ENCODE assay signal across 9 mouse cellular contexts in genomic region chr1:86007778-86008177, GRCm38 (mm10). TPM values are rescaled to one million over a fixed set of nuclear protein-coding genes. Genes with fewer than 3 reads are reported as not detected.
DNase-seq lines count a peak whose midpoint lies in the region; ATAC-seq lines count a peak whose summit lies in the region.
"Had no signal": no experiment of that assay in that cellular context is flagged by ENCODE, and none has a peak within 500 bp of the region (broad histone marks: within the 10 kb centered on the region; RNA-seq: fewer than 3 reads in every experiment).

No protein-coding gene starts in this region.

- H3K27ac ChIP-seq in forebrain, embryonic 13.5 days, result no peak overlapping the region
- H3K27ac ChIP-seq in liver, embryonic 16.5 days (ENCODE audit: low read length), result no peak overlapping the region
- H3K27ac ChIP-seq in neural tube, embryonic 14.5 days (ENCODE audit: low read depth, low read length), result no peak overlapping the region

- WGBS in forebrain, embryonic 13.5 days, result under 1% methylated on average over 7 of the region's 7 CpGs
- WGBS in liver, embryonic 16.5 days (ENCODE audit: insufficient replicate concordance), result 5% methylated on average over 7 of the region's 7 CpGs
- 1% methylated on average over 7 of the region's 7 CpGs for WGBS in neural tube, embryonic 14.5 days

- H3K27me3 ChIP-seq in forebrain, embryonic 13.5 days, result no peaks in the 10 kb centered on the region
- H3K27me3 ChIP-seq in liver, embryonic 16.5 days (ENCODE audit: control insufficient read depth, insufficient read depth, low read depth, low read length), result no peaks in the 10 kb centered on the region; the same call in 1 of the 2 replicates
- H3K27me3 ChIP-seq in neural tube, embryonic 14.5 days (ENCODE audit: control insufficient read depth, insufficient read depth, low read length), result no peaks in the 10 kb centered on the region

- DNase-seq in c-Kit-negative CD71-positive TER-119-positive erythroid progenitor cells, embryonic 14.5 days (ENCODE audit: low read depth, low spot score), result peak; percentile 13
- peak; percentile 90 to 94 for DNase-seq in heart, postnatal 10 days
- peak; percentile 94 for DNase-seq in kidney, postnatal 4 days
- peak; percentile 97 for DNase-seq in testis, postnatal 10 days (ENCODE audit: low spot score)

- no peak overlapping the region for H3K4me3 ChIP-seq in forebrain, embryonic 13.5 days
- H3K4me3 ChIP-seq in liver, embryonic 16.5 days (ENCODE audit: low read depth, low read length), result no peak overlapping the region
- no peak overlapping the region for H3K4me3 ChIP-seq in neural tube, embryonic 14.5 days (ENCODE audit: low read depth, low read length)
- H3K4me3 ChIP-seq: erythroblast, embryonic 14.5 days had no signal

- no peak overlapping the region for H3K9ac ChIP-seq in forebrain, embryonic 13.5 days
- no peak overlapping the region for H3K9ac ChIP-seq in liver, embryonic 16.5 days (ENCODE audit: low read depth, low read length)
- H3K9ac ChIP-seq in neural tube, embryonic 14.5 days (replicated peaks; ENCODE audit: low read depth, low read length), result no peak overlapping the region

- peak; percentile 90 for ATAC-seq in CD4-positive, CD25-positive, alpha-beta regulatory T cell, adult 4 months
- ATAC-seq in forebrain, embryonic 13.5 days, result peak; percentile 89
- ATAC-seq in liver, embryonic 16.5 days (ENCODE audit: low read depth), result peak; percentile 53; the same call in 1 of the 2 replicates
- ATAC-seq in neural tube, embryonic 14.5 days (ENCODE audit: low read depth), result peak; percentile 88; the same call in 1 of the 2 replicates

- H3K36me3 ChIP-seq in forebrain, embryonic 13.5 days (ENCODE audit: poor library complexity, severe bottlenecking), result no peaks in the 10 kb centered on the region
- no peaks in the 10 kb centered on the region for H3K36me3 ChIP-seq in liver, embryonic 16.5 days (ENCODE audit: control insufficient read depth, insufficient read depth)
- H3K36me3 ChIP-seq in neural tube, embryonic 14.5 days (ENCODE audit: control insufficient read depth, insufficient read depth, low read length), result no peaks in the 10 kb centered on the region

- intact Hi-C loops in heart, postnatal 10 days (cut with DNase I), result loop anchor here (1.0 kb wide), 2 partner anchors 72 to 154 kb away; no protein-coding TSS in a partner anchor

- H3K9me3 ChIP-seq in forebrain, embryonic 13.5 days (replicated peaks), result no peaks in the 10 kb centered on the region
- H3K9me3 ChIP-seq in liver, embryonic 16.5 days (replicated peaks; ENCODE audit: control insufficient read depth, low read length), result no peaks in the 10 kb centered on the region
- no peaks in the 10 kb centered on the region for H3K9me3 ChIP-seq in neural tube, embryonic 14.5 days (ENCODE audit: control insufficient read depth, low read length)

- no peak overlapping the region for H3K4me2 ChIP-seq in forebrain, embryonic 13.5 days
- H3K4me2 ChIP-seq in liver, embryonic 16.5 days (ENCODE audit: low read depth, low read length), result no peak overlapping the region
- no peak overlapping the region for H3K4me2 ChIP-seq in neural tube, embryonic 14.5 days (ENCODE audit: low read depth, low read length)

- H3K4me1 ChIP-seq in forebrain, embryonic 13.5 days, result peaks cover 5% of the 10 kb centered on the region; the same call in 1 of the 2 replicates
- no peaks in the 10 kb centered on the region for H3K4me1 ChIP-seq in liver, embryonic 16.5 days (ENCODE audit: control insufficient read depth, low read depth, low read length)
- no peaks in the 10 kb centered on the region for H3K4me1 ChIP-seq in neural tube, embryonic 14.5 days (ENCODE audit: control insufficient read depth, insufficient read depth, low read length)

RNA-seq across cellular contexts. Expression of gene Spata3, which starts 8.8 kb away (rescaled TPM):
- not detected for polyA plus RNA-seq in CD4-positive, CD25-positive, alpha-beta regulatory T cell, adult 4 months (2017; shearing (Covaris generic))
- polyA plus RNA-seq in forebrain, embryonic 13.5 days (2015; fragmentation: Nextera tagmentation; extraction: Ambion mirVana), result 0.19 TPM in 1 of 2 replicates, not detected in the other
- total RNA-seq in heart, postnatal 10 days (2021), result not detected
- 0.24 and 0.37 TPM in 2 replicates for polyA plus RNA-seq in liver, embryonic 16.5 days (2015; fragmentation: Nextera tagmentation; extraction: Ambion mirVana)
- polyA plus RNA-seq in neural tube, embryonic 14.5 days (2014; fragmentation: Nextera tagmentation; extraction: Ambion mirVana), result 0.51 and 0.66 TPM in 2 replicates
- polyA plus RNA-seq: erythroblast, embryonic 14.5 days had no signal

RNA-seq across cellular contexts. Expression of gene 2810459M11Rik, which starts 37.9 kb away (rescaled TPM):
- not detected for polyA plus RNA-seq in CD4-positive, CD25-positive, alpha-beta regulatory T cell, adult 4 months (2017; shearing (Covaris generic))
- 4.1 and 4.8 TPM in 2 replicates for polyA plus RNA-seq in forebrain, embryonic 13.5 days (2015; fragmentation: Nextera tagmentation; extraction: Ambion mirVana)
- total RNA-seq in heart, postnatal 10 days (2021), result not detected
- polyA plus RNA-seq in liver, embryonic 16.5 days (2015; fragmentation: Nextera tagmentation; extraction: Ambion mirVana), result 19.2 and 21.6 TPM in 2 replicates
- polyA plus RNA-seq in neural tube, embryonic 14.5 days (2014; fragmentation: Nextera tagmentation; extraction: Ambion mirVana), result 5.4 and 8.1 TPM in 2 replicates

RNA-seq across cellular contexts. Expression of gene Gpr55, which starts 47.0 kb away (rescaled TPM):
- polyA plus RNA-seq in CD4-positive, CD25-positive, alpha-beta regulatory T cell, adult 4 months (2017; shearing (Covaris generic)), result 10 to 100 TPM in 1 of 2 experiments, 1 to 10 TPM in 1; 2.7 to 10.2 TPM
- polyA plus RNA-seq in forebrain, embryonic 13.5 days (2015; fragmentation: Nextera tagmentation; extraction: Ambion mirVana), result 0.08 TPM in 1 of 2 replicates, not detected in the other
- not detected for total RNA-seq in heart, postnatal 10 days (2021)
- polyA plus RNA-seq in liver, embryonic 16.5 days (2015; fragmentation: Nextera tagmentation; extraction: Ambion mirVana), result 0.04 and 0.05 TPM in 2 replicates
- 0.13 and 0.14 TPM in 2 replicates for polyA plus RNA-seq in neural tube, embryonic 14.5 days (2014; fragmentation: Nextera tagmentation; extraction: Ambion mirVana)
- polyA plus RNA-seq: erythroblast, embryonic 14.5 days had no signal

RNA-seq across cellular contexts. Expression of gene Psmd1, which starts 56.4 kb away (rescaled TPM):
- 10 to 100 TPM; 69.8 to 71.7 TPM for polyA plus RNA-seq in CD4-positive, CD25-positive, alpha-beta regulatory T cell, adult 4 months (2017; shearing (Covaris generic))
- polyA plus RNA-seq in forebrain, embryonic 13.5 days (2015; fragmentation: Nextera tagmentation; extraction: Ambion mirVana), result 182 and 199 TPM in 2 replicates
- 100 to 1,000 TPM; 113 to 118 TPM for total RNA-seq in heart, postnatal 10 days (2021)
- 82.2 and 87.2 TPM in 2 replicates for polyA plus RNA-seq in liver, embryonic 16.5 days (2015; fragmentation: Nextera tagmentation; extraction: Ambion mirVana)
- polyA plus RNA-seq in neural tube, embryonic 14.5 days (2014; fragmentation: Nextera tagmentation; extraction: Ambion mirVana), result 184 and 218 TPM in 2 replicates

Comparison
In these comparisons a context has a peak if more than half of its experiments do, and no peak if none do; other contexts are left out.
1. DNase-seq: peak in every context shown above with its lines; median percentile 97 in testis, postnatal 10 days; 94 in kidney, postnatal 4 days; 92 in heart, postnatal 10 days; 13 in c-Kit-negative CD71-positive TER-119-positive erythroid progenitor cells, embryonic 14.5 days.